Mouse (Mus musculus) midbrain, embryonic 16.5 days (tissue): ENCODE data around the gene Rab6b. TPM values are rescaled to one million over a fixed set of nuclear protein-coding genes. Genes with fewer than 3 reads are reported as not detected.

Experiments used
- ATAC-seq: fragments of 200-750 bp; cut with Nextera tagmentation; 2 replicates; pipeline ENCODE4 v1.8.0; 2017; ENCODE audit warnings: moderate TSS enrichment
- H3K27ac ChIP-seq: fragments of 300-500 bp; sonication (generic); 2 replicates; pipeline ENCODE4 v1.5.1; 2014; ENCODE audit warnings: mild to moderate bottlenecking, low read length, mixed read lengths
- H3K27me3 ChIP-seq: fragments of 300-500 bp; sonication (generic); 2 replicates; pipeline ENCODE4 v1.6.1; 2014; ENCODE audit warnings: low read depth, low read length, mixed read lengths; ENCODE audit not compliant: control insufficient read depth, insufficient read depth
- H3K36me3 ChIP-seq: fragments of 300-500 bp; sonication (generic); 2 replicates; pipeline ENCODE4 v1.6.1; 2014; ENCODE audit warnings: mild to moderate bottlenecking, low read length, moderate library complexity, mixed read lengths; ENCODE audit not compliant: control insufficient read depth, insufficient read depth
- H3K4me1 ChIP-seq: fragments of 300-500 bp; sonication (generic); 2 replicates; pipeline ENCODE4 v1.6.1; 2014; ENCODE audit warnings: mild to moderate bottlenecking, low read length, mixed read lengths; ENCODE audit not compliant: control insufficient read depth, insufficient read depth
- H3K4me2 ChIP-seq: fragments of 300-500 bp; sonication (generic); 2 replicates; pipeline ENCODE4 v1.6.1; 2014; ENCODE audit warnings: mild to moderate bottlenecking, low read length, mixed read lengths
- H3K4me3 ChIP-seq: fragments of 300-500 bp; sonication (generic); 2 replicates; pipeline ENCODE4 v1.5.1; 2014; ENCODE audit warnings: low read depth, mild to moderate bottlenecking, low read length, moderate library complexity, mixed read lengths
- H3K9ac ChIP-seq: fragments of 300-500 bp; sonication (generic); 2 replicates; pipeline ENCODE4 v1.6.1; 2014; ENCODE audit warnings: low read depth, low read length, mixed read lengths
- H3K9me3 ChIP-seq: fragments of 300-500 bp; sonication (generic); replicated peaks from 2 replicates; pipeline ENCODE4 v1.6.1; 2014; ENCODE audit warnings: mild to moderate bottlenecking, low read length, mixed read lengths; ENCODE audit not compliant: control insufficient read depth, poor library complexity, severe bottlenecking
- WGBS: fragments of 180-500 bp; shearing (Covaris S2); extraction: QIAGEN DNeasy Blood & Tissue Kit; methylation state at CpG from one replicate; pipeline ENCODE4 v1.1.7; 2014; 5-methylcytosine and 5-hydroxymethylcytosine counted together
- polyA plus RNA-seq: library from polyadenylated mRNA; unstranded; fragments of >200 nt; fragmentation: Nextera tagmentation; extraction: Ambion mirVana; gene quantifications from 2 replicates; pipeline ENCODE4 v1.2.1, GENCODE M21; 2015

Rab6b gene
- polyA plus RNA-seq, 1 experiment from 2014 or later: 126 TPM

DNA sequence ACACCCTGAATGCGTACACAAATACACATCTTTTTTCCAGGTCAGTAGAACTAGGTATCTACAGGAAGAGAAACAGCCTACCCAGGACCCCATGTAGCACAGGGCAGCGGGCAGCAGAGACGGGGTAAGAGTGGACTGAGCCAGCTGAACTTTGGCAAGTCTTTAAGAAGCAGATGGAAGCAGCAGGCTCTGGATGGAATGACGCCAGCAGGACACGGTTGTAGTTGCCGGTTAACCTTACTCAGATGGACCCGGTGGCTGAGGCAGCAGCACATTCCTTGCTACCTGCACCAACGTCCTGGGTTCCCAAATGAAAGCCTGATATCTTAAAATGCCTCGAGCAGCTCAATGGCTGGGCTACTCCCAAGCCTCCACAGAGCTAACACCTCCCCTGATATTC lies 75.2 kb downstream of the Rab6b start:
- Histone ChIP-seq H3K27me3 (no peaks in the 10 kb centered on the region), H3K4me3 (no peak overlapping the region), H3K4me2 (no peak overlapping the region), H3K36me3 (peaks cover 17% of the 10 kb centered on the region), H3K9ac (no peak overlapping the region), H3K9me3 (no peaks in the 10 kb centered on the region), H3K27ac (no peak overlapping the region; the same call in 1 of the 2 replicates), H3K4me1 (no peaks in the 10 kb centered on the region)
- WGBS: 69% methylated on average over 9 of the region's 9 CpGs
- ATAC-seq: no peak

GRCm38 (mm10) chr9:103188416-103188815 lies 76.8 kb downstream of the Rab6b start:
- H3K4me1 ChIP-seq: no peaks in the 10 kb centered on the region
- H3K27me3 ChIP-seq: no peaks in the 10 kb centered on the region
- WGBS: 81% methylated on average over 4 of the region's 4 CpGs
- no peak overlapping the region for H3K9ac ChIP-seq
- H3K27ac ChIP-seq: no peak overlapping the region
- H3K4me3 ChIP-seq: no peak overlapping the region
- peak; percentile 25; the same call in 1 of the 2 replicates for ATAC-seq
- peaks cover 14% of the 10 kb centered on the region for H3K36me3 ChIP-seq
- no peaks in the 10 kb centered on the region for H3K9me3 ChIP-seq
- H3K4me2 ChIP-seq: no peak overlapping the region

DNA sequence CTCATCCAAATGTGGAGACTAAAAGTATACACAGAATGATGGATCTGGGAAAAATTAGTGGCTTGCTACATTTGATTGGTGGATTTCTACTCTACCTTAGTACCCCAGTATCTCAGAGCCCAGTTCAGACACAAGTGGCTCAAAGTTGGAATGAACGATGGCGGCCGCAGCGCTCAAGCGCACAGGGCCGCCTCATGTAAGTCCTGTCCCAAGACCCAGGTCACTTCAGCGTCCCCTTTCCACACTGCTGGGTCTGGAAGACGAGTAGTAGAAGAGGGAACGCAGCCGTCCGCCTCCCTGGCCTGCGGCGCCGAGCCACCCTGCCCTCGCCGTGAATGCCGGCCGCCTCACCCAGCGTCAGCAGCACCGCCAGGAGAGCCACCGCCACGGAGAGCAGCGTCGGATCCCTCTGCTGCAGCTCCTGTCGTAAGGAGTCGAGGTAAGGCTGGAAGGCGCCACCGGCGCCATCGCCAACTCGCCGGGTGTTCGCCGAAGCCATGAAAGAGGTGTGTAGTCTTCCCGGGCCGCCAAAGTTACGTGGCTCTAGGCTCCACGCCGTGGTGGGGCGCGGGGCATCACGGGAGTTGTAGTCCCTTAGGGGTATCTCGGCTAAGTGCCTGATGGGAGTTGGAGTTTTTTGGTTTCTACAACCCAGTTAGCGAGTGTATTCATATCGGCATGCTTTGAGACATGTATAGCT lies 90.1 kb downstream of the Rab6b start, which contains the start of gene Srprb:
Gene Srprb (minus strand): TSS at position 577 of the 700 bp plus-strand sequence.
- H3K9ac ChIP-seq: peak within 1 kb of the TSS; percentile 76
- peak within 1 kb of the TSS; percentile 82 for H3K27ac ChIP-seq
- peak; percentile 98 for ATAC-seq
- WGBS: under 1% methylated on average over 45 of the region's 45 CpGs
- H3K4me2 ChIP-seq: peak within 1 kb of the TSS; percentile 58
- no peaks in the 10 kb centered on the region for H3K27me3 ChIP-seq
- peaks cover 10% of the 10 kb centered on the region for H3K36me3 ChIP-seq
- H3K4me1 ChIP-seq: peaks cover 3% of the 10 kb centered on the region; the same call in 1 of the 2 replicates
- peak within 1 kb of the TSS; percentile 81 for H3K4me3 ChIP-seq
- no peaks in the 10 kb centered on the region for H3K9me3 ChIP-seq

DNA sequence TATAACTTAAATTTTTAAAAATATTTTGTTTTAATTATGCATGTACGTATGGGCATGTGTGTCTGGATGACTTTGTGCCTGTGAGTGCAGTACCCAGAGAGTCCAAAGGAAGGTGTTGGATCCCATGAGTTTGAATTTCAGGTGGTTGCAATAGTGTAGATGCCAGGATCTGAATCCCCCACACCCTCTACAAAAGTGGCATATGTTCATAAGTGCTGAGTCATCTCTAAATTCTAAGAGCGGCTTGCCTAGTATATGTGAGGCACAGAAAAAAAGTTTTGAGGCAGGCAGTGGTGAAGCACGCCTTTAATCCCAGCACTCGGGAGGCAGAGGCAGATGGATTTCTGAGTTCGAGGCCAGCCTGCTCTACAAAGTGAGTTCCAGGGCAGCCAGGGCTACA lies 94.2 kb downstream of the Rab6b start:
- no peak for ATAC-seq
- 94% methylated on average over 5 of the region's 5 CpGs for WGBS

GRCm38 (mm10) chr9:103207846-103208245 lies 96.3 kb downstream of the Rab6b start:
- Histone ChIP-seq H3K36me3 (no peaks in the 10 kb centered on the region), H3K4me3 (peak overlapping the region; percentile 9; the same call in 1 of the 2 replicates), H3K27ac (no peak overlapping the region), H3K4me1 (no peaks in the 10 kb centered on the region), H3K4me2 (peak overlapping the region; percentile 55), H3K9ac (no peak overlapping the region), H3K27me3 (no peaks in the 10 kb centered on the region), H3K9me3 (no peaks in the 10 kb centered on the region)
- WGBS: 8% methylated on average over 16 of the region's 16 CpGs
- peak; percentile 56 for ATAC-seq

More for the DNA sequence above, 94.2 kb downstream of the Rab6b start:
- Histone ChIP-seq H3K4me3 (no peak overlapping the region), H3K4me1 (peaks cover 3% of the 10 kb centered on the region; the same call in 1 of the 2 replicates), H3K36me3 (no peaks in the 10 kb centered on the region), H3K9ac (no peak overlapping the region), H3K27ac (no peak overlapping the region), H3K27me3 (no peaks in the 10 kb centered on the region), H3K4me2 (no peak overlapping the region), H3K9me3 (no peaks in the 10 kb centered on the region)

GRCm38 (mm10) chr9:103208802-103209423 lies 97.3 kb downstream of the Rab6b start:
- Histone ChIP-seq H3K4me1 (no peaks in the 10 kb centered on the region), H3K27me3 (no peaks in the 10 kb centered on the region), H3K36me3 (no peaks in the 10 kb centered on the region), H3K27ac (no peak overlapping the region), H3K4me3 (no peak overlapping the region), H3K4me2 (no peak overlapping the region), H3K9me3 (no peaks in the 10 kb centered on the region), H3K9ac (no peak overlapping the region)
- WGBS: 48% methylated on average over 6 of the region's 6 CpGs
- ATAC-seq: no peak

- Histone ChIP-seq H3K27ac (no peak overlapping the region), H3K9ac (no peak overlapping the region), H3K4me2 (no peak overlapping the region), H3K36me3 (no peaks in the 10 kb centered on the region), H3K4me3 (no peak overlapping the region), H3K27me3 (no peaks in the 10 kb centered on the region), H3K9me3 (no peaks in the 10 kb centered on the region), H3K4me1 (no peaks in the 10 kb centered on the region)
- ATAC-seq: no peak
- WGBS: 79% methylated on average over 28 of the region's 28 CpGs
These were observed 101.2 kb downstream of the Rab6b start for GRCm38 (mm10) chr9:103212654-103213420.

DNA sequence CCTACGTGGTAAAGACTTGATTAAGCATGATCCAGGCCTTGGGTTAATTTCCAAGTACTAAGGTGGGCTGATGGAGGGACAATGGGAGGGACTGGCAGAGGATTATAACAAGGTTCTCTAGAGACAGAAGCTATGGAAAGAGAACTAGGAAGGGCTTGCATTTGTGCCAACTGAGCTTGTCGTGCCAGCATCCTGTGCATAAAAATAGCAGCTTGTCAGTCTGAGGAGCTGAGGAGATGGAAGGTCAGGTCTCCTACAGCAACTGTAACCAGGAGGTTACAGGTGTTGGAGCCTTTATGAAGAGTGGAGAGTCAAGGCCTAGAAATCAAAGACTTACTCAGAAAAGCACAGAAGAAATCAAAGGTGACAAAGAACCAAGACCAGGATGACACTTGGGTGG lies 102.0 kb downstream of the Rab6b start:
- H3K9me3 ChIP-seq: no peaks in the 10 kb centered on the region
- 51% methylated on average over 2 of the region's 2 CpGs for WGBS
- no peak overlapping the region for H3K27ac ChIP-seq
- H3K36me3 ChIP-seq: no peaks in the 10 kb centered on the region
- ATAC-seq: no peak
- H3K4me2 ChIP-seq: no peak overlapping the region
- H3K27me3 ChIP-seq: no peaks in the 10 kb centered on the region
- no peaks in the 10 kb centered on the region for H3K4me1 ChIP-seq
- no peak overlapping the region for H3K9ac ChIP-seq
- H3K4me3 ChIP-seq: no peak overlapping the region
